Mouse (Mus musculus) right cerebral cortex, postnatal 25 days (tissue): ENCODE data around the gene AC109138.7.
"Not testable (repeated sequence)": the region's sequence is repeated elsewhere in the genome, so short reads cannot be mapped to it uniquely, and the experiment has no call there.

Source experiments
- DNase-seq: peaks from one replicate; pipeline ENCODE4 v3.0.0; 2022

The AC109138.7 gene

GRCm38 (mm10) chr19:4218784-4219183 lies 4.6 kb downstream of the AC109138.7 start:
- no peak for DNase-seq

DNA sequence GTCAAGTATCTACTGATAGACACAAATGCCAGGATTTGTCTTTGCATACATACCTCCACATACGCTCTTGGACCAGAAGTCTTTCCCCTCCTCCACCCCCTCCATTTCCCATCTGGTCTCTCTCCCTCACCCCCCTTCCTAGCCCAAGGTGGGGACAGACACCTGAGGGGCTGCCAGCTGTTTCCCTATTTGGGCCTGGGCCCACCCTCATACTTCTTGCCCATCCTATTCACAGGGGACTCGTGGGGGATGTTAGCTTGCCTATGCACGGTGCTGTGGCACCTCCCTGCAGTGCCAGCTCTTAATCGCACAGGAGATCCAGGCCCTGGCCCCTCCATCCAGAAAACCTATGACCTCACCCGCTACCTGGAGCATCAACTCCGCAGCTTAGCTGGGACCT lies 5.8 kb downstream of the AC109138.7 start:
- no peak for DNase-seq

DNA sequence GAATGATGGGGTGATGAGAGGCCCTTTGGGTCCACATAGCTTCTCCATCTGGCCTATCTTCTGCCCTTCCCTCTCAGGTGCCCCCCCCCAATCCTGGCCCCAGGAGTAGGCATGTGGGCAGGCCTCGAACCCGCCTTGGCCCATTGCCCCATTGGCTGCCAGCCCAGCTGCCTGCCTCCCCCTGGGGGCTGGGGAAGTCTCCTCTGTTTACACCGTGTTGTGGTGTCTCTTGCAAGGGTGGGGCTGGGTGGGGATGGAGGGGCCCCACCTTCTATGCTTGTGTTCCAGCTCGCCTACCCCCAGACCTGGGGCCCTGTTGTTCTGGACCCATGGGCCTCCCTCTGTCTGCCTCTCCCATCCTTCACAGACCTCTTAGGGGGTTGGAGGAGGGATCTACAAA lies 6.3 kb downstream of the AC109138.7 start:
- DNase-seq = no peak

DNA sequence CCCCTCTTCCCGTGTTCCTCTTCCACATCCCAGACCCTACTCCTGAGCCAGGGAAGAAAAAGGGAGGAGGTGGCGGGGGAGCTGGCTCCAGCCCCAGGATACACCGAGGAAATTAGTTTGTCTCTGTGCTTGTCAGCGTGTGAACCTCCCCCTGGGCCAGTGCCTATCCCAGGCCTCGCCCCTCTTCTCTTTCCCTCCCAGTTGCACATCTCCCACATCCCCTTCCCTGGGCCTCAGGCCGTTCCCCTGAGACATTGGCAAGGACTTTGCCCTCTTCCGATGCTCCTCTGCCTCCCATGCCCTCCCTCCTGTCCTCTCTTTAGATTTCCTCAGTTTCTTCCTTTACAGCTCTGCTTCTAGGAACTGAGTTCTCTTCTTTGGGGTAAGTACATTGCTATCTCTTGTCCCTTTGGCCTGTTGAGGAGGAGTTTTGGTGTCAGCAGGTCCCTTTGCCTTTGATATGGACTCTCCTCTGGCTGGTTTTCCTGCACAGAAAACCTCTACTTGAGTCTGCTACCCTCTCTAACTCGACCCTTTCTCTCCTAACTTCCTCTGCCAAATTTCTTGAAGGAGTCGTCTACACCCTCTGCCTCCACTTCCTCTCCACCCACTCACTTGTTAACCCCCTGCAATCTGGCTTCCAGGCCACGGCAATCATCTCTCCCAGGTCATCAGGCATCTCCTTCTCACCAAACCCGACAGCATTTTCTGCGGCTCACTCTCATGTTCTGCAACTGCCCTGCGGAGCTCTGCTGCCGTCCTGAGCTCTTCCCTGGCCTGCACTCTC lies 7.0 kb downstream of the AC109138.7 start:
- no peak for DNase-seq

DNA sequence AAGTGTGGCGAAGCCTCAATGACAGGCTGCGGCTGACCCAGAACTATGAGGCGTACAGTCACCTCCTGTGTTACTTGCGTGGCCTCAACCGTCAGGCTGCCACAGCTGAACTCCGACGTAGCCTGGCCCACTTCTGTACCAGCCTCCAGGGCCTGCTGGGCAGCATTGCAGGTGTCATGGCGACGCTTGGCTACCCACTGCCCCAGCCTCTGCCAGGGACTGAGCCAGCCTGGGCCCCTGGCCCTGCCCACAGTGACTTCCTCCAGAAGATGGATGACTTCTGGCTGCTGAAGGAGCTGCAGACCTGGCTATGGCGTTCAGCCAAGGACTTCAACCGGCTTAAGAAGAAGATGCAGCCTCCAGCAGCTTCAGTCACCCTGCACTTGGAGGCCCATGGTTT lies 8.0 kb downstream of the AC109138.7 start:
- DNase-seq = no peak

GRCm38 (mm10) chr19:4226779-4227178 lies 12.6 kb downstream of the AC109138.7 start:
- no peak for DNase-seq

GRCm38 (mm10) chr19:4227446-4227845 lies 13.3 kb downstream of the AC109138.7 start:
- DNase-seq = no peak

DNA sequence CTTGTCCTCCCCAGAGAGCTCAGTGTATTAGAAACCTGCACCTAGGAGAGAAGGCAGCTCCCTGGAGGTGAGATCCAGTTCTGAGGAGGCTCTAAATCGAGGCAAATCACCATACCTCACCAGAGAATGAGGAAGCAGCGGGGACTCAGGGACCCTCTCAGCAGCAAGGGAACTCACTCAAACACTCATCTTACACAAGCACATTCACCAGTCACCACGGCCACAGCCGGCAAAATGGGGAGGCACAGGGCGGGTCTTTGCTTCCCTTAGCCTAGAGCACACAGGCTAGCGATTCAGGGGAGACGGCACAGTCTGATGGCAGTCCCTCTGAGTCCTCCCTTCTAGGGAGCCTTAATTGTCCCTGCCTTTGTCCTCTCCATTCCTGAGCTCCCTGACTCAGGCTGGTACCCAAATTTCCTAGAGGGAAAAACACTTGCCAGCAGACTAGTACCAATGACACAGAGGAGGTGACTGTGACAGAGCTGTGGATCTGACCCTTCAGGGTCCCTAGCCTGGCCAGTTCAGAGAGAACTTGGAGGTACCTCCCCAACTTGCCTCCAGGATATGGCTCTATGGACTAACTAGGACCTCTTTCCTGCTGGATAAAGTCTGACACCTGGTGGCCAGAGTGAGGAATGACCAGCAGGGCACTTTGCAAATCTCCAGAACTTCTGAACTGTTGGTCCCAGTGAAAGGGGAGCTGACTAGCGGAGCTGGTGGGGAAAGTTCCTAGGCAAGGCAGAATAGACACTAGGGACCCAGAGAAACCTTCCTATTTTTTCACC lies 13.9 kb downstream of the AC109138.7 start:
- DNase-seq = peak; percentile 61

GRCm38 (mm10) chr19:4228891-4229290 lies 14.7 kb downstream of the AC109138.7 start:
- no peak for DNase-seq

DNA sequence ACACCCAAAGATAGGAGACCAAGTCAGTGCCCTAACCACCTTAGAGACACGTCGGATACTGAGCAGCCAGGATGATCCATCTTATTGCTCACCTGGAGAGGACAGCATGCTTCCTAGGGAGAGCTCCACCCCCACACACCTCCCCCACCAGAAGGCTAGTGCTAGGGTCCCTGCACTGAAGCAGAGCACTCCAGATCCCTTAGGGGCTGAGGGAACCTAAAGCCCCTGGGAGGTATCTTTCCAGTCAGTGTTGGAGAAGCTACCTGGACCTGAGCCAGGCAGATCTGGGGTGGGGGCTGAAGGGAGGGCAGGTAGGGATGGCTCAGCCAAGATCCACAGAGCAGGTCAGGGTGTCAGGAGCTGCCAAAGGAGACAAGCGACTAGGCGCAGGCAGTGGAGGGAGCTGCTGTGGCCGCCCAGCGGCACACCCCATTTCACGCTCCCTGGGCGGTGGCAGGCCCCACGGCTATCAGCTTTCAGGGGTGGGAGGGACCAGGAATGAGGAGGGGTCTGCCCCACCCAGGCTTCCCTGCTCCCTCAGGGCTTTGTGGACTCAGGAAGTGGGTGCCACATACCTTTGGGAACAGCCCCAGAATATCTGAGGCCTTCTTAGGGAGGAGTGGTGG lies 15.4 kb downstream of the AC109138.7 start:
- DNase-seq = no peak

DNA sequence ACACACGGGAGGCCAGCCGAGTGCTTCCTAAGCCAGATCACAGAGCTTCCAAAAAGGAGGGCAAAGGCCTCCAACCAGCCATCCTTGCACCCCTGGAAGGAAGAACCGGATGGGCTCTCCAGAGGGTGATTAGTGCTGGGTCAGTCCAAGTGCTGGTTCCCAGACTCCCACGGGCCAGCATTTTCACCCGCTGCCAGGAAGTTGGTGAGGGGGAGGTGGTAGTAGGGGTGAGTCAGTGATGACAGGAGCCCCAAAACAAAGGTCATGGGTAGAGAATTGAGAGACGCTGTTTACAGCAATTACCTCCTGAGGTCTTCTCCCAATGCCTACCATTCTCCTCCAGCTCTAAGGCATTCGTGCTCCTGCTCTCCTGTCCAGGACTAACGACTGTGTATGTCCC lies 16.3 kb downstream of the AC109138.7 start:
- no peak for DNase-seq

- peak; percentile 95 for DNase-seq
These were observed 17.4 kb downstream of the AC109138.7 start, which contains the start of gene Pold4 for GRCm38 (mm10) chr19:4231253-4232185. TSS of gene Pold4 (plus strand) at chr19:4231899.

DNA sequence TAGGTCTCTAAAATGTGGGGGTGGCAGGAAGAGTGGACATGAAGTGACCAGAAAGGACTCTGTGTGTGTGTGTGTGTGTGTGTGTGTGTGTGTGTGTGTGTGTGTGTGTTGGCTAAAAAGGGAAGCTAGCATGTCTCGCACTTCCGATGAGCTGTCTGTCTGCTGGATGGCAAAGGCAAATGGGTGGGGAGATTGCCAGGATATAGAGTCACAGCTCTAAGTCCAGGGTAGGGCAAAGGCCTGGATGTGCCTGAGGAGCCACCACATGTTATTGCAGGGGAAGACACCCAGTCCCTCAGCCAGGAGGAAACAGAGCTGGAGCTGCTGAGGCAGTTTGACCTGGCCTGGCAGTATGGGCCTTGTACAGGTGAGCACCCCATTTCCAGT lies 18.0 kb downstream of the AC109138.7 start:
- DNase-seq = no peak

GRCm38 (mm10) chr19:4232651-4233050 lies 18.5 kb downstream of the AC109138.7 start:
- no peak for DNase-seq

DNA sequence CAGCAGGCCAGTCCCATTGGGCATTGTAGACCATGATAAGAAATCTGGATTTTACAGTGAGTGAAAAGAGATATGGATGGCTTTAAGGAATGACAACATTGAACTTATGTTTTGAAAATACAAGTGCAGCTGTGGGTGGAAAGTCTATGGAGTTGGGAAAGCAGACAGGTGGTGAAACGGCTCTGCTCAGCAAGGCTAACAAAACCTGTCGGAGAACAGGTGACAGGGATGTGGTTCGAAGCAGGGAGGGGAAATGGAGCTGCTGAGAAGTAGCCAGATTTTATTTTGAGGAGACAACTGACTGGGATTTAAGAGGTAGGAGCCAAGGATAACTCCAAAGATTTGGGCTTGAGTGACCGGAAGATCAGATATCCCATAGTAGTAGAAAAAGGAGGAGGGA lies 20.4 kb downstream of the AC109138.7 start:
- no peak for DNase-seq

GRCm38 (mm10) chr19:4240247-4240668 lies 26.1 kb downstream of the AC109138.7 start:
- DNase-seq = no peak

GRCm38 (mm10) chr19:4242416-4242815 lies 28.3 kb downstream of the AC109138.7 start:
- no peak for DNase-seq

DNA sequence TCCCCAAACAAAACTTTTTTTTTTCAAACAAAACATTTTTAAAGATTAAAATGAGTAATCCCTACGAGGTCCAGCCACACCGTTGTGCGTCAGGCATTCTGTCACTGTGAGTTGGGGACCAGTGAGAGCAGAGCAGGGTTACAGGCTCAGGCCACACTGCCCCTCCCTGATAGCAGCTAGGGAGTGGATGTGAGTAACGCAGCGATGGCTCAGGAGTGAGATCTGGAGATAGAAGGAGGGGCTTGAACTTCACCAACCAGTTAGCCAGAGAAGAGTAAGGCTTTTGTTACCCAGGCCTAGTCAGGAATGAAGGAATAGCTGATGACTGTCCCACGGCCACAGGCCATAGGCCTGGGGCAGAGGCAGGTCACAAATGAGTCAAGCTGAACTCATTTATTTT lies 30.6 kb downstream of the AC109138.7 start:
- no peak for DNase-seq

DNA sequence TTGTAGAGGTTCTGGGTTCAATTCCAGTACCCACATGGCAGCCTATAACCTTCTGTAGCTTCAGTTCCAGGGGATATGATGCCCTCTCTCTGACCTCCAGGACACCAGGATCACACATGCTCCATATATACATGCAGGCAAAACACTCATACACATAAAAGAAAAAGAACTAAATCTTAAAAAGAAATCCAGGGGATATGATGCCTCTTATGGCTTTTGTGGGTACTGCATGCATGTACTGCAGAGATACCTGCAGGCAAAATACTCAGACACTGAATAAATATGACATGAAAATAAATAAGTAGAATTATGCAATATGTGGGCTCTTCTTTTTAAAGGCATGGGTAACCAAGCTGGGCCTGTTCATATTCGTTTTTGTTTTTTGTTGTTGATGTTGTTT lies 32.9 kb downstream of the AC109138.7 start:
- DNase-seq = no peak

GRCm38 (mm10) chr19:4248683-4249082 lies 34.5 kb downstream of the AC109138.7 start:
- not testable (repeated sequence) for DNase-seq

DNA sequence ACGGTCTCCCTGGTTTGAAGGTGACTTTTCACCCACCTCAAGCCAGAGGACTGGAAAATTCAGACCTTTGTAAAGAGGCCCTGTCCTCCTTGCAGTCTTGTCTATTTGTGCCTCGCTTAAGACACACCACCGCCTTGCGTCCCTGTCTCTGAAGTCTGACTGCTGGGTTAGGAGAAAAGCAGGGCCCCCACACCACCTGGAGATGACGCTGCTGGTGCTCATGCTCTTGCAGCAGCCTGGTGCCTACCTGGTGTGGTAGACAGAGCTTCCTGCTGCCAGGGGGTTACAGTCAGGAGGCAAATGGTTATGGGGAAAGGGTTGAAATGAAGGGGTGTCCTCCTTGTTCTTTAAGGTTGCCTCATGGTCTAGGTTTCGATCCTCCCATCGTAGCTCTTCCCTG lies 40.1 kb downstream of the AC109138.7 start:
- no peak for DNase-seq

GRCm38 (mm10) chr19:4255583-4256162 lies 41.5 kb downstream of the AC109138.7 start:
- no peak for DNase-seq
